Mouse (Mus musculus) layer of hippocampus, adult 9-11 months (tissue): ENCODE results near the gene Hist1h2ad.
"Not testable (repeated sequence)": the region's sequence is repeated elsewhere in the genome, so short reads cannot be mapped to it uniquely, and the experiment has no call there.

ENCODE experiments used
- DNase-seq: peaks from one replicate; pipeline ENCODE4 v3.0.0; 2022

Gene Hist1h2ad

GRCm38 (mm10) chr13:23573898-23574524 is at the start of gene Hist1h2ad, which contains the start of gene Hist1h2bf:
TSS of gene Hist1h2ad (plus strand) at chr13:23574381.
TSS of gene Hist1h2bf (minus strand) at chr13:23574196.
- peak; percentile 97 for DNase-seq

- peak; percentile 53 for DNase-seq
Measured at GRCm38 (mm10) chr13:23524654-23525053, 49.5 kb upstream of the Hist1h2ad start.

GRCm38 (mm10) chr13:23525901-23526300 is 48.3 kb upstream of the Hist1h2ad start:
- no peak for DNase-seq

- peak; percentile 89 for DNase-seq
Measured at GRCm38 (mm10) chr13:23526312-23526711, 47.9 kb upstream of the Hist1h2ad start.

GRCm38 (mm10) chr13:23529005-23529404 is 45.2 kb upstream of the Hist1h2ad start:
- no peak for DNase-seq

- DNase-seq, result no peak
Measured at GRCm38 (mm10) chr13:23529480-23530165, 44.6 kb upstream of the Hist1h2ad start.

- peak; percentile 55 for DNase-seq
Measured at GRCm38 (mm10) chr13:23530181-23530900, 43.8 kb upstream of the Hist1h2ad start.

GRCm38 (mm10) chr13:23530901-23531875 is 43.0 kb upstream of the Hist1h2ad start, which contains the start of gene Hist1h4h:
TSS of gene Hist1h4h (plus strand) at chr13:23531050.
- peak; percentile 98 for DNase-seq

- DNase-seq, result no peak
Measured at GRCm38 (mm10) chr13:23532262-23533075, 41.7 kb upstream of the Hist1h2ad start.

- peak; percentile 84 for DNase-seq
Measured at GRCm38 (mm10) chr13:23533560-23534367, 40.4 kb upstream of the Hist1h2ad start, which contains the start of gene Hist1h2af. TSS of gene Hist1h2af (plus strand) at chr13:23533906.

- peak; percentile 47 for DNase-seq
Measured at GRCm38 (mm10) chr13:23534368-23535131, 39.6 kb upstream of the Hist1h2ad start.

- DNase-seq, result peak; percentile 94
Measured at GRCm38 (mm10) chr13:23535137-23536075, 38.8 kb upstream of the Hist1h2ad start, which contains the start of gene Hist1h3g. TSS of gene Hist1h3g (plus strand) at chr13:23535422.

GRCm38 (mm10) chr13:23536076-23536822 is 37.9 kb upstream of the Hist1h2ad start:
- no peak for DNase-seq

- DNase-seq, result no peak
Measured at GRCm38 (mm10) chr13:23537006-23537710, 37.0 kb upstream of the Hist1h2ad start.

GRCm38 (mm10) chr13:23538249-23538648 is 35.9 kb upstream of the Hist1h2ad start:
- DNase-seq, result no peak

GRCm38 (mm10) chr13:23539821-23540220 is 34.4 kb upstream of the Hist1h2ad start:
- DNase-seq, result not testable (repeated sequence)

GRCm38 (mm10) chr13:23541497-23541896 is 32.7 kb upstream of the Hist1h2ad start:
- no peak for DNase-seq
